Mouse (Mus musculus) limb, embryonic 15.5 days (tissue): ENCODE measurements around the gene Nol12. TPM values are rescaled to one million over a fixed set of nuclear protein-coding genes. Genes with fewer than 3 reads are reported as not detected.

Experiments
- ATAC-seq: fragments of 200-750 bp; cut with Nextera tagmentation; 2 replicates; pipeline ENCODE4 v1.8.0; 2017; ENCODE audit warnings: low read depth, moderate TSS enrichment; ENCODE audit not compliant: insufficient number of reproducible peaks, low FRiP score, low TSS enrichment
- H3K27ac ChIP-seq: fragments of 300-500 bp; sonication (generic); 2 replicates; pipeline ENCODE4 v1.5.1; 2015; ENCODE audit warnings: moderate library complexity, mild to moderate bottlenecking, inconsistent platforms
- H3K27me3 ChIP-seq: fragments of 300-500 bp; sonication (generic); 2 replicates; pipeline ENCODE4 v1.6.1; 2015; ENCODE audit warnings: inconsistent platforms
- H3K36me3 ChIP-seq: fragments of 300-500 bp; sonication (generic); 2 replicates; pipeline ENCODE4 v1.6.1; 2015; ENCODE audit warnings: inconsistent platforms
- H3K4me1 ChIP-seq: fragments of 300-500 bp; sonication (generic); 2 replicates; pipeline ENCODE4 v1.6.1; 2015; ENCODE audit warnings: inconsistent platforms
- H3K4me2 ChIP-seq: fragments of 300-500 bp; sonication (generic); 2 replicates; pipeline ENCODE4 v1.6.1; 2015; ENCODE audit warnings: mild to moderate bottlenecking, inconsistent platforms
- H3K4me3 ChIP-seq: fragments of 300-500 bp; sonication (generic); 2 replicates; pipeline ENCODE4 v1.5.1; 2015; ENCODE audit warnings: mild to moderate bottlenecking, inconsistent platforms
- H3K9ac ChIP-seq: fragments of 300-500 bp; sonication (generic); 2 replicates; pipeline ENCODE4 v1.6.1; 2015; ENCODE audit warnings: inconsistent platforms
- H3K9me3 ChIP-seq: fragments of 300-500 bp; sonication (generic); 2 replicates; pipeline ENCODE4 v1.6.1; 2016; ENCODE audit warnings: inconsistent platforms
- WGBS: fragments of 180-500 bp; shearing (Covaris S2); methylation state at CpG from one replicate; pipeline ENCODE4 v1.1.7; 2015; 5-methylcytosine and 5-hydroxymethylcytosine counted together
- polyA plus RNA-seq: library from polyadenylated mRNA; unstranded; fragments of >200 nt; fragmentation: Nextera tagmentation; extraction: Ambion mirVana; gene quantifications from 2 replicates; pipeline ENCODE4 v1.2.1, GENCODE M21; 2015

Gene Nol12
- polyA plus RNA-seq = 53.2 and 55.2 TPM in 2 replicates

DNA sequence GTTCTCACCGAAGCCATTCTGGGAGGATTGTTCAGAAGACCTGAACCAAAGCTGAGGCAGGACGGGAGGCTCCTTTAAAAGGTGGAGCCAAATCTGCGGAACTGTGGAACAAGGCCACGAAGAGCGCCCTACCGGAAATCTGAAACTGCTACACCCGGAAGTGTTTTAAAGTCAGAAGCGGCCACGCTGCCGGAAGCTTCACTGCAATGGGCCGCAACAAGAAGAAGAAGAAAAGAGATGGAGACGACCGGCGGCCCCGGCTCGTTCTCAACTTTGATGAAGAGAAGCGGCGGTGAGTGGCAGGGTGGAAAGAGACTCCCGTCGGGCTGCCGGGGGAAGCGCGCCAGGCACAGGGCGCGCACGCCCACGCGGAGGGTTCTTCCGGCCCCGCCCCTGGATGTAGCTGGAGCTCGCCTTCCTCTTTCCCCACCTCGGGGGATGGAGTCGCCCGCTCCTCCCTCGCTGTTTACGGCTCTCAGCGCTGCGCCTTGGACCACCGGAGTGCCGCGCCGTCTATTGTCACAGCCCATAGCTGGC is at the start of gene Nol12:
Gene Nol12, plus strand, starts transcription at position 150 of the 537 bp plus-strand sequence.
- peaks cover 33% of the 10 kb centered on the region for H3K4me1 ChIP-seq
- peak; percentile 81 for ATAC-seq
- H3K4me3 ChIP-seq = peak within 1 kb of the TSS; percentile 79
- under 1% methylated on average over 40 of the region's 42 CpGs for WGBS
- peak within 1 kb of the TSS; percentile 63 for H3K9ac ChIP-seq
- H3K4me2 ChIP-seq = peak within 1 kb of the TSS; percentile 66
- no peaks in the 10 kb centered on the region for H3K27me3 ChIP-seq
- peak within 1 kb of the TSS; percentile 93 for H3K27ac ChIP-seq
- peaks cover 38% of the 10 kb centered on the region for H3K36me3 ChIP-seq
- no peaks in the 10 kb centered on the region for H3K9me3 ChIP-seq

DNA sequence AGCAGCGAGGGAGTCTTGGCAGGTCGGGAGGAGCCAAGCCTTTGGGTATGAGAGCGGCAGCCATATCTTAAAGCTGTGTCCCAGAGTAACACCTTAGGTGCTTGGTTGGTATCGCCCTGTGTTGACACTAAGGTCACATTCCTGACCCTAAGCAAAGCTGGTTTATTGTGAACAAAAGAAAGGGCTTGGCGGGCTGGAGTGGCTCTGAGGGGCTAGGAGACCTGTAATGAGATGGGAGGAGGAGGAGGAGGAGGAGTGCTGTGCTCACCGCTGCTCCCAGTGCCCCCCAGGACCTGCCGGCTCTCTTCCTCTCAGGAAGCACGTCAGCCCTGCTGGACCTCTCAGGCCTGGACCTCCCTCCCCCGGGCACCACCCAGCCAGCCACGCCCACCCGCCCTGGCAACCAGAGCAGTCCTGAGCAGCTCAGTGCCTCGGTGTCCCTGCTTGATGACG is 45.3 kb upstream of the Nol12 start:
- Histone ChIP-seq H3K27me3 (no peaks in the 10 kb centered on the region), H3K36me3 (peaks cover 92% of the 10 kb centered on the region), H3K4me1 (peaks cover 26% of the 10 kb centered on the region), H3K9ac (no peak overlapping the region), H3K27ac (no peak overlapping the region), H3K9me3 (no peaks in the 10 kb centered on the region), H3K4me2 (no peak overlapping the region), H3K4me3 (no peak overlapping the region)
- 38% methylated on average over 13 of the region's 13 CpGs for WGBS
- no peak for ATAC-seq

DNA sequence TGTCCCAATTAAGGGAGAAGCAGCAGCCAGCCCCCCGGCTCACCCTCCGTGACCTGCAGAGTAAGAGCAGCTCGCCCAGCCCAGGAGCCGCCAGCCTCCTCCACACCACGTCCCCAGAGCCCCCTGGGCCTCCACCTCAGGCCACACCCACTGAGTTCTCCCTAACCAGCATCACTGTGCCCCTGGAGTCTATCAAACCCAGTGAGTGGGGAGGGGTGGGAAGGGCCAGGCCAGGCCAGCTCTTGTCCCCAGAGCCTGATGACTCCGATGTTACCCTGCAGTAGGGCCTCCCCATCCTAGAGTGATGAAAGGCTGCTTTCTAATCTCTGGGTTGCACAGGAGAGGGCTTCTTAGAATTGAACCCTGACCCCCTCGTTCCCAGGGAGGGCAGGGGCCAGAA is 42.3 kb upstream of the Nol12 start:
- WGBS = 54% methylated on average over 7 of the region's 7 CpGs
- no peak overlapping the region for H3K9ac ChIP-seq
- H3K9me3 ChIP-seq = no peaks in the 10 kb centered on the region
- H3K4me1 ChIP-seq = peaks cover 53% of the 10 kb centered on the region
- no peak overlapping the region for H3K4me2 ChIP-seq
- no peak for ATAC-seq
- H3K4me3 ChIP-seq = no peak overlapping the region
- H3K27ac ChIP-seq = no peak overlapping the region
- no peaks in the 10 kb centered on the region for H3K27me3 ChIP-seq
- H3K36me3 ChIP-seq = peaks cover 71% of the 10 kb centered on the region

GRCm38 (mm10) chr15:78894726-78895125 is 40.0 kb upstream of the Nol12 start:
- no peaks in the 10 kb centered on the region for H3K9me3 ChIP-seq
- peaks cover 66% of the 10 kb centered on the region for H3K4me1 ChIP-seq
- peaks cover 51% of the 10 kb centered on the region for H3K36me3 ChIP-seq
- H3K27me3 ChIP-seq = no peaks in the 10 kb centered on the region
- WGBS = 68% methylated on average over 13 of the region's 13 CpGs
- H3K4me3 ChIP-seq = no peak overlapping the region
- peak overlapping the region; percentile 65; the same call in 1 of the 2 replicates for H3K27ac ChIP-seq
- H3K9ac ChIP-seq = no peak overlapping the region
- H3K4me2 ChIP-seq = no peak overlapping the region
- ATAC-seq = no peak

- no peaks in the 10 kb centered on the region for H3K27me3 ChIP-seq
- H3K27ac ChIP-seq = peak overlapping the region; percentile 65
- H3K4me1 ChIP-seq = peaks cover 73% of the 10 kb centered on the region
- WGBS = 70% methylated on average over 2 of the region's 2 CpGs
- H3K4me3 ChIP-seq = no peak overlapping the region
- H3K4me2 ChIP-seq = no peak overlapping the region
- no peak for ATAC-seq
- H3K36me3 ChIP-seq = peaks cover 43% of the 10 kb centered on the region
- no peaks in the 10 kb centered on the region for H3K9me3 ChIP-seq
- H3K9ac ChIP-seq = no peak overlapping the region
Measured at GRCm38 (mm10) chr15:78895741-78896140, 39.0 kb upstream of the Nol12 start.

DNA sequence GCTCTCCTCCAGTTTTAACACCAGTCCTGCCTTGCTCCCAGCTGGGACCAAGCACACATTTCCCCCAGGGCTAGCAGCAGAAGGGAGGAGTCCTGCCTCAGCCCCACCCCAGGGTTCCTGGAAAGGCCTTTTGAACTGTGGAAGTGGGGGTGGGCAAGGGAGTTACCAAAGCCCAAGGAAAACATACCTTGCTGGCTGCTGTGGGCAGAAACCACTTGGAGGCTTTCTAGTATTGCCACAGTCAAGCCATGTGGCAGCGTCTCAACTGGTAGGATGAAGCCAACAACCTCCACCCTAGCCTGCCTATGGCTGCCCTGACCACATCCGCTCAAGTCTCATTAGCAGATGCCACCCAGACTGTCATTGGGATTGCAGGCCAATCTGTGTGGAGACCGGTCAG is 38.6 kb upstream of the Nol12 start:
- Histone ChIP-seq H3K4me2 (no peak overlapping the region), H3K4me3 (no peak overlapping the region), H3K36me3 (peaks cover 39% of the 10 kb centered on the region), H3K27ac (peak overlapping the region; percentile 65), H3K27me3 (no peaks in the 10 kb centered on the region), H3K9me3 (no peaks in the 10 kb centered on the region), H3K9ac (no peak overlapping the region), H3K4me1 (peaks cover 77% of the 10 kb centered on the region)
- WGBS = 76% methylated on average over 3 of the region's 3 CpGs
- no peak for ATAC-seq

- no peaks in the 10 kb centered on the region for H3K9me3 ChIP-seq
- H3K36me3 ChIP-seq = peaks cover 30% of the 10 kb centered on the region
- 89% methylated on average over 4 of the region's 4 CpGs for WGBS
- H3K4me2 ChIP-seq = no peak overlapping the region
- peaks cover 83% of the 10 kb centered on the region for H3K4me1 ChIP-seq
- ATAC-seq = no peak
- H3K27me3 ChIP-seq = no peaks in the 10 kb centered on the region
- H3K9ac ChIP-seq = no peak overlapping the region
- H3K27ac ChIP-seq = no peak overlapping the region
- H3K4me3 ChIP-seq = no peak overlapping the region
Measured at GRCm38 (mm10) chr15:78897488-78897887, 37.2 kb upstream of the Nol12 start.

GRCm38 (mm10) chr15:78898507-78899001 is 36.2 kb upstream of the Nol12 start:
- WGBS = 48% methylated on average over 6 of the region's 6 CpGs

GRCm38 (mm10) chr15:78899409-78899739 is 35.4 kb upstream of the Nol12 start, which contains the start of gene Gm49510:
TSS of gene Gm49510 (plus strand) at chr15:78899667.
- Histone ChIP-seq H3K27ac (peak within 1 kb of the TSS; percentile 82), H3K36me3 (peaks cover 31% of the 10 kb centered on the region), H3K4me2 (peak within 1 kb of the TSS; percentile 76), H3K9ac (peak within 1 kb of the TSS; percentile 81), H3K9me3 (no peaks in the 10 kb centered on the region), H3K27me3 (no peaks in the 10 kb centered on the region), H3K4me3 (peak within 1 kb of the TSS; percentile 85), H3K4me1 (peaks cover 76% of the 10 kb centered on the region)
- ATAC-seq = no peak
- under 1% methylated on average over 20 of the region's 20 CpGs for WGBS

More at GRCm38 (mm10) chr15:78898507-78899001, 36.2 kb upstream of the Nol12 start:
- Histone ChIP-seq H3K9me3 (no peaks in the 10 kb centered on the region), H3K4me2 (peak overlapping the region; percentile 76), H3K9ac (no peak overlapping the region), H3K27ac (peak overlapping the region; percentile 82), H3K36me3 (peaks cover 29% of the 10 kb centered on the region), H3K4me3 (peak overlapping the region; percentile 85), H3K27me3 (no peaks in the 10 kb centered on the region), H3K4me1 (peaks cover 83% of the 10 kb centered on the region)
- no peak for ATAC-seq

- peak within 1 kb of the TSS; percentile 85 for H3K4me3 ChIP-seq
- H3K27me3 ChIP-seq = no peaks in the 10 kb centered on the region
- WGBS = under 1% methylated on average over 47 of the region's 47 CpGs
- H3K4me1 ChIP-seq = peaks cover 70% of the 10 kb centered on the region
- H3K27ac ChIP-seq = peak within 1 kb of the TSS; percentile 82
- no peaks in the 10 kb centered on the region for H3K9me3 ChIP-seq
- ATAC-seq = peak; percentile 46; the same call in 1 of the 2 replicates
- H3K36me3 ChIP-seq = peaks cover 35% of the 10 kb centered on the region
- peak within 1 kb of the TSS; percentile 81 for H3K9ac ChIP-seq
- peak within 1 kb of the TSS; percentile 76 for H3K4me2 ChIP-seq
Measured at GRCm38 (mm10) chr15:78899740-78900584, 34.8 kb upstream of the Nol12 start, which contains the start of gene Sh3bp1. TSS of gene Sh3bp1 (plus strand) at chr15:78899768.

- peak overlapping the region; percentile 81 for H3K9ac ChIP-seq
- peak overlapping the region; percentile 82 for H3K27ac ChIP-seq
- peak overlapping the region; percentile 76 for H3K4me2 ChIP-seq
- H3K4me1 ChIP-seq = peaks cover 62% of the 10 kb centered on the region
- H3K27me3 ChIP-seq = no peaks in the 10 kb centered on the region
- 9% methylated on average over 18 of the region's 18 CpGs for WGBS
- no peaks in the 10 kb centered on the region for H3K9me3 ChIP-seq
- peaks cover 37% of the 10 kb centered on the region for H3K36me3 ChIP-seq
- peak overlapping the region; percentile 85 for H3K4me3 ChIP-seq
- peak; percentile 3; the same call in 1 of the 2 replicates for ATAC-seq
Measured at GRCm38 (mm10) chr15:78900585-78901421, 33.9 kb upstream of the Nol12 start.
